Mouse (Mus musculus) frontal cortex, adult (tissue): ENCODE data around the gene Map3k4.
A peak's percentile ranks its signal among the peaks of the same experiment; 100 is the strongest.
"Not testable (repeated sequence)": the region's sequence is repeated elsewhere in the genome, so short reads cannot be mapped to it uniquely, and the experiment has no call there.

Experiments used
- ATAC-seq: cut with Nextera tagmentation; 2 replicates; pipeline ENCODE4 v1.9.2; 2017; ENCODE audit warnings: mild to moderate bottlenecking, moderate library complexity, mixed read lengths; ENCODE audit not compliant: low TSS enrichment

Map3k4 gene

GRCm38 (mm10) chr17:12224551-12224950 lies 94.0 kb downstream of the Map3k4 start:
- ATAC-seq = not testable (repeated sequence)

- ATAC-seq = no peak
These were observed 94.5 kb downstream of the Map3k4 start for GRCm38 (mm10) chr17:12224145-12224544.

- 0 out of 2 replicates have a peak, but pooled peaks have one; percentile 10 for ATAC-seq
These were observed 94.9 kb downstream of the Map3k4 start for GRCm38 (mm10) chr17:12223682-12224081.

GRCm38 (mm10) chr17:12221926-12222325 lies 96.7 kb downstream of the Map3k4 start:
- ATAC-seq = peak; percentile 68

GRCm38 (mm10) chr17:12216224-12216623 lies 102.4 kb downstream of the Map3k4 start:
- no peak for ATAC-seq

GRCm38 (mm10) chr17:12213430-12213829 lies 105.2 kb downstream of the Map3k4 start:
- peak; percentile 26 for ATAC-seq

- ATAC-seq = peak; percentile 45
These were observed 106.3 kb downstream of the Map3k4 start for GRCm38 (mm10) chr17:12212341-12212740.

GRCm38 (mm10) chr17:12211890-12212289 lies 106.7 kb downstream of the Map3k4 start:
- ATAC-seq = 0 out of 2 replicates have a peak, but pooled peaks have one; percentile 14

GRCm38 (mm10) chr17:12210544-12211132 lies 108.0 kb downstream of the Map3k4 start:
- ATAC-seq = peak; percentile 24; the same call in 1 of the 2 replicates

- no peak for ATAC-seq
These were observed 109.1 kb downstream of the Map3k4 start for GRCm38 (mm10) chr17:12209481-12209880.

- no peak for ATAC-seq
These were observed 111.5 kb downstream of the Map3k4 start for GRCm38 (mm10) chr17:12207022-12207548.

- no peak for ATAC-seq
These were observed 112.3 kb downstream of the Map3k4 start for GRCm38 (mm10) chr17:12206248-12206647.

GRCm38 (mm10) chr17:12205694-12206075 lies 112.9 kb downstream of the Map3k4 start:
- no peak for ATAC-seq

- ATAC-seq = no peak
These were observed 113.4 kb downstream of the Map3k4 start for GRCm38 (mm10) chr17:12205015-12205693.

- no peak for ATAC-seq
These were observed 113.9 kb downstream of the Map3k4 start for GRCm38 (mm10) chr17:12204689-12205014.

GRCm38 (mm10) chr17:12204246-12204645 lies 114.3 kb downstream of the Map3k4 start:
- ATAC-seq = no peak

- peak; percentile 44 for ATAC-seq
These were observed 115.1 kb downstream of the Map3k4 start for GRCm38 (mm10) chr17:12203414-12203897.

- no peak for ATAC-seq
These were observed 117.5 kb downstream of the Map3k4 start for GRCm38 (mm10) chr17:12201086-12201485.

GRCm38 (mm10) chr17:12199933-12200332 lies 118.7 kb downstream of the Map3k4 start:
- no peak for ATAC-seq

- no peak for ATAC-seq
These were observed 123.0 kb downstream of the Map3k4 start for GRCm38 (mm10) chr17:12195604-12196003.

GRCm38 (mm10) chr17:12195137-12195536 lies 123.5 kb downstream of the Map3k4 start:
- no peak for ATAC-seq

GRCm38 (mm10) chr17:12187782-12188181 lies 130.8 kb downstream of the Map3k4 start:
- peak; percentile 59; the same call in 1 of the 2 replicates for ATAC-seq

- ATAC-seq = no peak
These were observed 132.3 kb downstream of the Map3k4 start for GRCm38 (mm10) chr17:12186341-12186740.
